Mouse (Mus musculus) hindbrain, embryonic 15.5 days (tissue): ENCODE results near the gene Gm12216. TPM values are rescaled to one million over a fixed set of nuclear protein-coding genes. Genes with fewer than 3 reads are reported as not detected.
A peak's percentile ranks its signal among the peaks of the same experiment; 100 is the strongest.
"Not testable (repeated sequence)": the region's sequence is repeated elsewhere in the genome, so short reads cannot be mapped to it uniquely, and the experiment has no call there.

Source experiments
- ATAC-seq: fragments of 200-750 bp; cut with Nextera tagmentation; 2 replicates; pipeline ENCODE4 v1.8.0; 2017; ENCODE audit warnings: low read depth, moderate number of reproducible peaks, moderate TSS enrichment; ENCODE audit not compliant: low FRiP score
- H3K27ac ChIP-seq: fragments of 300-500 bp; sonication (generic); replicated peaks from 2 replicates; pipeline ENCODE4 v1.5.1; 2015; ENCODE audit warnings: mild to moderate bottlenecking, inconsistent platforms
- H3K27me3 ChIP-seq: fragments of 300-500 bp; sonication (generic); 2 replicates; pipeline ENCODE4 v1.6.1; 2015; ENCODE audit warnings: control low read depth, inconsistent platforms
- H3K36me3 ChIP-seq: fragments of 300-500 bp; sonication (generic); 2 replicates; pipeline ENCODE4 v1.6.1; 2015; ENCODE audit warnings: control low read depth, inconsistent platforms
- H3K4me1 ChIP-seq: fragments of 300-500 bp; sonication (generic); replicated peaks from 2 replicates; pipeline ENCODE4 v1.6.1; 2015; ENCODE audit warnings: control low read depth, inconsistent platforms
- H3K4me2 ChIP-seq: fragments of 300-500 bp; sonication (generic); 2 replicates; pipeline ENCODE4 v1.6.1; 2015; ENCODE audit warnings: moderate library complexity, mild to moderate bottlenecking, inconsistent platforms
- H3K4me3 ChIP-seq: fragments of 300-500 bp; sonication (generic); 2 replicates; pipeline ENCODE4 v1.5.1; 2015; ENCODE audit warnings: mild to moderate bottlenecking, inconsistent platforms
- H3K9ac ChIP-seq: fragments of 300-500 bp; sonication (generic); 2 replicates; pipeline ENCODE4 v1.6.1; 2015; ENCODE audit warnings: inconsistent platforms
- H3K9me3 ChIP-seq: fragments of 300-500 bp; sonication (generic); 2 replicates; pipeline ENCODE4 v1.6.1; 2016; ENCODE audit warnings: control low read depth, inconsistent platforms
- WGBS: fragments of 180-500 bp; shearing (Covaris S2); methylation state at CpG from one replicate; pipeline ENCODE4 v1.1.7; 2015; 5-methylcytosine and 5-hydroxymethylcytosine counted together
- polyA plus RNA-seq: library from polyadenylated mRNA; unstranded; fragments of >200 nt; fragmentation: Nextera tagmentation; extraction: Ambion mirVana; gene quantifications from 2 replicates; pipeline ENCODE4 v1.2.1, GENCODE M21; 2015

Gene Gm12216
- polyA plus RNA-seq, 1 experiment from 2014 or later = 0.35 TPM

DNA sequence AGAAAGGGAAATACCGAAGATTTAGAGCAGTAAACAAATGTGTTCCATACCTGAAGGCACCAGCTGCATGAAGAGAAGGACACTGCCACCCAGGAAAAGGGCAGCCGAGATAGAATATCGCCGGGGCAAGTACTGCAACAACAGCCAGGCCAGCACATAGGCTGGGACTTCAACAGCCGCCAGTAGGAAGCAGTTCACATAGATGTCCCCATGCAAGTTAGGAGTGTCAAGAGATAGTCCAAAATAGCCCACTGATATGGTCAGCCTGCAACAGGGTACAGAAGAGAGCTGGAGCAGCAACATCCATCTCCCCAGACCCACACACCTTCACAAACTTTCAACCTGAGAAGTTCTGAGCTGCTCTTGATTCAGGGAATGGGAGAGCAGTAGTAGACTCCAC is 10.1 kb upstream of the Gm12216 start:
- no peak overlapping the region for H3K4me3 ChIP-seq
- H3K9me3 ChIP-seq = no peaks in the 10 kb centered on the region
- peaks cover 33% of the 10 kb centered on the region for H3K36me3 ChIP-seq
- ATAC-seq = no peak
- no peaks in the 10 kb centered on the region for H3K4me1 ChIP-seq
- H3K27me3 ChIP-seq = no peaks in the 10 kb centered on the region
- no peak overlapping the region for H3K9ac ChIP-seq
- H3K4me2 ChIP-seq = no peak overlapping the region
- WGBS = 90% methylated on average over 5 of the region's 5 CpGs
- no peak overlapping the region for H3K27ac ChIP-seq

DNA sequence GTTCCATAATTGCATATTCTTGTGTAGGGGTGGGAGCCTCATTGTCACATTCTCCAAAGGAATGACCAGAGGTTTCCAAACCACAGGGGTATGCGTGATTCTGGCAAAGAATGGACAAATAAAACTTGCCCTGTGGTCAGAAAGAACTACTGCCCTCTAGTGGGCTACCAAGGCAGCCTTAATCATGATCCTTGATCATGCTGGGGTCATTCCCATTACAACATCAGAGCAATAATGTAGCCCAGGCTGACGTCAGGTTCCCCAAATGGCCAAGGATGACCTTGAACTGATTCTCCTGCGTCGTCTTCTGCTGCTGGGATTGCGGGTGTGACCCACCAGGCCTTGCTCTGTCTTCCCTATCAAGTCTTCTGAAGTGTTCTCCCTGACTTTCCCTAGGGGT is 9.3 kb upstream of the Gm12216 start:
- H3K36me3 ChIP-seq = peaks cover 33% of the 10 kb centered on the region
- not testable (repeated sequence) for H3K9ac ChIP-seq, H3K9me3 ChIP-seq, H3K27me3 ChIP-seq, H3K27ac ChIP-seq, H3K4me2 ChIP-seq, H3K4me1 ChIP-seq, ATAC-seq, H3K4me3 ChIP-seq
- 47% methylated on average over 5 of the region's 5 CpGs for WGBS

DNA sequence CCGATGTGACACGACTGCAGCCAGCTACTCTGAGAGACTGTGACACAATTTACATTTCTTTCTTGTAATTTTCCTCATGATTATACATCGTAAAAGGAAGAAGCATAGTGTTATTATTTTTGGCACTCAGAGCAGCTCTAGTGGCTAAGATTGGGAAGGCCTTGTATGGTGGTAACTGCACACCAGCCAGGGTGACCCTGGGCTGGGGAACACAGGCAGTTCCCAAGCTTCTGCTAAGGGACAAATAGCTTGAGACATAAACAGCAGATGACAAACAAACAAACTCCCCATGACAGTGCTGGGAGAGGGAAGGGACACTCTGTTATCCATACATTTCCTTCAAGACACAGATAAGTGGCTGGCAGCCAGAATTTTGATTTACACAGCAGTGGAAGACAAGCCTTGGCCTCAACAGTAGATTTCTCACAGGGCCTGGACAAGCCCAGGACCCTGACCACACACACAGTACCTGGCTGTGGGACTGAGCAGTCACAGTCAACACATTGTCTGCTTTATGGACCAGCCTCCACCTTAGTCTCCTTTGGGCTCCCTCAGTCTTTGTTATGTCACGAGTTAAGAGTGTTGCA is 5.8 kb upstream of the Gm12216 start:
- not testable (repeated sequence) for H3K4me1 ChIP-seq, H3K27me3 ChIP-seq, ATAC-seq, H3K9ac ChIP-seq, H3K9me3 ChIP-seq, H3K4me2 ChIP-seq, H3K27ac ChIP-seq, H3K36me3 ChIP-seq, H3K4me3 ChIP-seq
- WGBS = 85% methylated on average over 1 of the region's 4 CpGs

DNA sequence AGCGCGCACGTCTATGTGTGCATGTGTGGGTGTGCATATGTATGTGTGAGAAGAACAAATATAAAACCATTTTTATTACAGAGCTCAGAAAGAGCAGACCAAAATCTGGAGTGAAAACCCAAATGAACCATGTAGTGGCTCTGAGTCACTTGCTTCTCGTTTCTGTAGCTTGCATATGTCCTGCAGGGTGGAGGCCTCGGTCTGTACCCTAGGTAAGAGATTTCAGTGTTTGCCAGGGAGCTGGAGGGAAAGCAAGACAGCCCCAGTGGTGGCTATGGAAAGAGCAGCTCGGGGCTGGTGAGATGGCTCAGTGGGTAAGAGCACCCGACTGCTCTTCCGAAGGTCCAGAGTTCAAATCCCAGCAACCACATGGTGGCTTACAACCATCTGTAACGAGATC is 1.9 kb upstream of the Gm12216 start:
- not testable (repeated sequence) for H3K4me1 ChIP-seq, H3K27ac ChIP-seq, H3K27me3 ChIP-seq, H3K4me2 ChIP-seq, ATAC-seq, H3K9me3 ChIP-seq, H3K9ac ChIP-seq, H3K4me3 ChIP-seq, H3K36me3 ChIP-seq
- WGBS = 81% methylated on average over 8 of the region's 9 CpGs

DNA sequence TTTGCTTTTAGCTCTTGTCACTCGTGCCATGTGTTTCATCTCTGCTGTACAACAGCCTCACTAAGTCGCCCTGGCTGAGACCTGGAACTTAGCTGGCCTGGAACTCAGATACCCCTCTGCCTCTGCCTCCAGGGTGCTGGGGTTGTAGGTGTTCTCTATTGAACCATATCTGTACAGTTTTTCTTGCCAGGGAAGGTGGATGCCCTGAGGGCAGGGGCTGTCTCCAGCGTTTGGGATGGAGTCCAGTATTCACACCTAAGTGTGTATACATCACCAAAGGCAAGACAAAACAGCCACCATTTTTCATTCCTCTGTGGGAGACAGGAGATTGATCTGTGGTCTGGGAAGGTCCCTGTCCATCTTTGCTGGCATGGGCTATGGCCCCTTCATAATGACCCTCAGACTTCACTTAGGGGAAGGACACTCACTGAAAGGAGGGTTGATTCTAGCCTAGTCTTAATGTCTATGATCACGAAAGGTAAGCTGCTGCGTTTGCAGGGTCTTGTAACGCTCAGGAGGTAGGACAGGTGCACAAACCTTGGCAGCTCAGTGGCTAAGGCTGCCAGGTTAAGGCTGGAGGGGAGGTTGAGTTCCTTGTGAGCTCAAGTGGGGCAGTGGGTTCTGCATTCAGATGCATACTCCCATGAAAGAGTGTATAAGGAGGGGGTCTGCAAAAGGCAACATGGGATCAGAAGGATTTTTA is 847 bp downstream of the Gm12216 start:
- 0 out of 2 replicates have a peak, but pooled peaks cover 3% of the 10 kb centered on the region for H3K4me1 ChIP-seq
- no peaks in the 10 kb centered on the region for H3K36me3 ChIP-seq
- WGBS = 80% methylated on average over 6 of the region's 6 CpGs
- ATAC-seq = no peak
- no peak overlapping the region for H3K4me2 ChIP-seq
- no peaks in the 10 kb centered on the region for H3K27me3 ChIP-seq
- no peak overlapping the region for H3K4me3 ChIP-seq
- no peaks in the 10 kb centered on the region for H3K9me3 ChIP-seq
- no peak overlapping the region for H3K27ac ChIP-seq
- no peak overlapping the region for H3K9ac ChIP-seq

DNA sequence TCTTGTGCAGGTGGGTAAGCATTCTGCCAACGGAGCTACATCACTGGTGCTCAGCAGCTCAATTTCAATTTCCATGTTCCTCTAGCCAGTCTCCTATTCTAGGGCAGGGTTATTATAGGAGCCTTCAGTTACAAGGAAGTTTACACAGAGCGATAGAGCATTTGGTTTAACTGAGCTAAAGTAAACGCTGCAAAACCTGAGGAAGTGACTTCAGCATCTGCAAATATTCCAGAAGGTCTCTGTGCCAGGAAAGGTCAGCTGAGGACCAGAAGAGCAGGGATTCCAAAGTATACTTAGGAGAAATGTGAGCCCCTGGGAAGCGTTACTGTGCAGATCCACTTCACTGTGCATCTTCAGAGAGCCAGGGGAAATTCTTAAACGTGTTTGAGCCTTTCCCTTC is 5.4 kb downstream of the Gm12216 start:
- Histone ChIP-seq H3K36me3 (no peaks in the 10 kb centered on the region), H3K27ac (no peak overlapping the region), H3K4me2 (no peak overlapping the region), H3K27me3 (0 out of 2 replicates have a peak, but pooled peaks cover 3% of the 10 kb centered on the region), H3K9ac (no peak overlapping the region), H3K4me1 (no peaks in the 10 kb centered on the region), H3K9me3 (no peaks in the 10 kb centered on the region), H3K4me3 (no peak overlapping the region)
- ATAC-seq = no peak
- WGBS = 68% methylated on average over 5 of the region's 5 CpGs

DNA sequence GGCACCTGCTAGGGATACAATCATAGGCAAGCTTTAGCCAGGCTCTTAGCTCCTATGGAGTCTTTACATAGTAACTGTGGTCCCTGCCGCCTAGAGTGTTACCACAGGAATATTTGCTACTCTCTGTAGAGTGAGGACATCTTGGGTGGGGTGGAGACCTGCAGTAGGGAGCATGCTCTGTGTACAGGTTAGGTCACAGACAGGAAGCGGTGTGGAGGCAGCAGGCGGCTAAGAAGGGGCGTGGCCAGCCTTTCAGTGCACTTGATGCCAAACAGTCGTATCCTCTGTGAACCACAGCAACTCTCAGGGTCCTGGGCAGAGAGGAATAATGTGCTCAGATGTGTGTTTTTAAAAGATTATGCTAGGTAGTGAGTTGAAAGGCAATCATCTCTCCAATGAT is 7.3 kb downstream of the Gm12216 start:
- Histone ChIP-seq H3K27ac (no peak overlapping the region), H3K9ac (no peak overlapping the region), H3K36me3 (no peaks in the 10 kb centered on the region), H3K4me2 (no peak overlapping the region), H3K4me3 (no peak overlapping the region), H3K27me3 (0 out of 2 replicates have a peak, but pooled peaks cover 3% of the 10 kb centered on the region), H3K9me3 (no peaks in the 10 kb centered on the region), H3K4me1 (no peaks in the 10 kb centered on the region)
- no peak for ATAC-seq
- 57% methylated on average over 5 of the region's 5 CpGs for WGBS

DNA sequence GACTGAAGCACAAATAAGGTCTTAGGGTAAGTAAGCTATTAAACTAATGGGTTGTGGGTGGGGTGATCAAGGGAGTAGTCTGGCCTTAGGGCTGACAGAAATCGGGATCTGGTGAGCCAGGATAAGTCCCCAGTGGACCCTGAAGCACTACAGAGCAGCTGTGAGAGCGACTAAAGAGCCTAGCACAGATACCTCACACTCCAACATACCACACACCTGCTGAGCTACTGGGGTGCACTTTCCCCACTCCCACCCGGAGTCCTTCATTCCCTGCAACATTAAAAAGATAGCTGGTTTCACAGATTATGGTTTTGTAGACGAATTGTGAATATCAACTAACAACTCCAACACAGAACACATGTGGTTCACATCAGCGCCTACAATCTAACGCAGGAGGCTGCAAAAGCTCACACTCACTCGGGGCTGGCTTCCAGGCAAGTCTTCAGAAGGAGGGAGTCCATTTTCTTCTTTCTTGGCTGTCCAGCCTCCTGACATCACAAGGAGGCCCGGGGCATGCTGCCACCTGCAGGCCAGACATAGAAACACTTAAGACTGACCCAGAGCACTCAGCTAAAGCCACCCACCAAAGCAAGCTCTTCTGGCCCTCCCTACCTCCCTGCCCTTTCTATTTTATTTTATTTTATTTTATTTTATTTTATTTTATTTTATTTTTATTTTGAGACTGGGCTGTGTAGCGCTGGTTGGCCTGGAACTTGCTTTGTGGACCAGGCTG is 9.3 kb downstream of the Gm12216 start:
- Histone ChIP-seq H3K9me3 (no peaks in the 10 kb centered on the region), H3K9ac (no peak overlapping the region), H3K4me3 (no peak overlapping the region), H3K27ac (no peak overlapping the region), H3K27me3 (0 out of 2 replicates have a peak, but pooled peaks cover 3% of the 10 kb centered on the region), H3K4me1 (no peaks in the 10 kb centered on the region), H3K36me3 (no peaks in the 10 kb centered on the region), H3K4me2 (peak overlapping the region; percentile 33; the same call in 1 of the 2 replicates)
- 25% methylated on average over 9 of the region's 9 CpGs for WGBS
- ATAC-seq = peak; percentile 61; the same call in 1 of the 2 replicates

DNA sequence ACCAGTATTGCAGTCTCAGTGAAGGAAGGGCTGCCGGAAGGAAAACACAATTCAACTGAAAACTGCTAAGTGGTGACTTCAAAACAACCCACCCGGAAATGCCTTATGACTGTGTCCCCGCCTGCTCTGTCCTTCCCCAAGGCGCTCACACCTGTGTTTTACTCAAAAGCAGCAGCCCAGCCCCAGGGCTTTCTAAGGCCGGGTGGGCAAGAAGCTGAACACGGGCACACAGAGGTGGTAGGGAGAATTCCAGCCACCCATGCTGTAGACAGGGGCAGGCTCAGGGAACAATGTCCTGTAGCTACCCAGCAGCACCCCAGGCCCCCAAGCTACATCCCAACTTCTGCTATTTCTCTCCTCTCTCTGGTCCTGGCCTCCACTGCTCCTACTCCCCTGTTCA is 13.4 kb downstream of the Gm12216 start:
- H3K4me3 ChIP-seq = no peak overlapping the region
- H3K27me3 ChIP-seq = no peaks in the 10 kb centered on the region
- H3K9me3 ChIP-seq = no peaks in the 10 kb centered on the region
- no peak overlapping the region for H3K4me2 ChIP-seq
- H3K27ac ChIP-seq = no peak overlapping the region
- 85% methylated on average over 6 of the region's 6 CpGs for WGBS
- ATAC-seq = no peak
- no peaks in the 10 kb centered on the region for H3K4me1 ChIP-seq
- no peak overlapping the region for H3K9ac ChIP-seq
- no peaks in the 10 kb centered on the region for H3K36me3 ChIP-seq

DNA sequence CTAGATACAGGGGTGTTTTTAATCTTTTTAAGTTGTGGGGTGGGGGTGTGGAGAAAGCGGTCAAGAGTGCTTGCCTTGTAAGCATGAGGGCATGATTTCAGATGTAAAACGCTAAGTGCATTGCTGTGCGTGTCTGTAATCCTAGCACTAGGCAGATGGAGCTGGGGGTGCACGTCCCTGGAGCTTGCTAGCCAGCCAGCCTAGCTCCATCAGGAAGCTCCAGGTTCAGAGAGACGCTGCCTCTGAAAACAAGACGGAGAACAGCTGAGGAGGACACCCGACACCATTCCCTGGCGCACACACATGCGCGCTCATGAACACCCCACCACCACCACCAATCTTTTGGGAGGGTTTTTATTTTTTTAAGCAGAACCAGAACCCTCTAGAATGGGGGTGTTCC is 15.9 kb downstream of the Gm12216 start:
- Histone ChIP-seq H3K4me1 (no peaks in the 10 kb centered on the region), H3K9ac (no peak overlapping the region), H3K27me3 (no peaks in the 10 kb centered on the region), H3K36me3 (no peaks in the 10 kb centered on the region), H3K27ac (no peak overlapping the region), H3K9me3 (no peaks in the 10 kb centered on the region), H3K4me2 (no peak overlapping the region), H3K4me3 (no peak overlapping the region)
- no peak for ATAC-seq
- 80% methylated on average over 10 of the region's 10 CpGs for WGBS

DNA sequence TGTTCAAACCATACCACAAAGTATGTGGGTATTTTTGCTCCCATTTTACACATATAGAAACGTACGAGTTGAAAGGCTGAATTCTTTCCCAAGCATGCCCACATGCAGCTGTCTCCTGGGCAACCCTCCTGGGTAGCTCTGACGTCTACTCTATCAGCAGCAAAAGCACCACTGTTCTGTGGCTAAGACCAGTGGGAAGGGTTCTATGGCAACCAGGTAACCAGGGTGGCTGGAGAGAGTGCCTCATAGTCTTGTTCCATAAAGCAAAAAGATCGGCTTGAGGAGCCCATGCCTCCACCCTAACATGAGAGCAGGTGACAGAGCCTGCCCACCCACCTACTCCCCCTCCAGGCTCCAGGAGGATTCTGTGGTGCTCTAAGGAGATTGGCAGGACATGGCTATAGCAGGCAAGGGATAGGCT is 16.9 kb downstream of the Gm12216 start:
- Histone ChIP-seq H3K9ac (no peak overlapping the region), H3K27me3 (no peaks in the 10 kb centered on the region), H3K4me2 (no peak overlapping the region), H3K4me3 (no peak overlapping the region), H3K4me1 (no peaks in the 10 kb centered on the region), H3K36me3 (no peaks in the 10 kb centered on the region), H3K9me3 (no peaks in the 10 kb centered on the region), H3K27ac (no peak overlapping the region)
- 38% methylated on average over 4 of the region's 4 CpGs for WGBS
- ATAC-seq = no peak

DNA sequence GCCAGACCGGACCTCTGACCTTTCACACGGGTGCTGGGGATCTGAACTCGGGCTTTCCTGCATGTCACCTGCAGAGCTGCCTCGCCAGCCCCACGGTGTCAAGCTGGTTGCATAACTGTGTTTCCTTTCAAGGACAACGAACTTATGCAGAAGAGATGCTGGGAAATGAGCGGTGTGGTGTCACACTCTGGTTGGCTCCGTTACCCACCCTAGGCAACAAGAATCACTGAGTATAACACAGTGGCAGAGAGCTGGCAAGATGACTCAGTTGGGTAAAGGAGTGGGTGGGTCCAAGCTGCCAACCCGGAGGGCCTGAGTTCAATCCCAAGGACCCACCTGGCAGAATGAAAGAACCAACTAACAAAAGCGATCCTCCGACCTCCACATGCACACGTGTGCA is 17.5 kb downstream of the Gm12216 start:
- Histone ChIP-seq H3K4me2 (no peak overlapping the region), H3K4me1 (no peaks in the 10 kb centered on the region), H3K4me3 (no peak overlapping the region), H3K9me3 (no peaks in the 10 kb centered on the region), H3K27ac (no peak overlapping the region), H3K9ac (no peak overlapping the region), H3K36me3 (no peaks in the 10 kb centered on the region), H3K27me3 (no peaks in the 10 kb centered on the region)
- WGBS = 81% methylated on average over 12 of the region's 12 CpGs
- ATAC-seq = no peak
